Mouse (Mus musculus): Measurements from ENCODE around the gene Brip1. TPM values are rescaled to one million over a fixed set of nuclear protein-coding genes. Genes with fewer than 3 reads are reported as not detected.

The Brip1 gene
- 5.0 and 5.1 TPM in 2 replicates for polyA plus RNA-seq (2015; fragmentation: Nextera tagmentation; extraction: Ambion mirVana)

- peak within 1 kb of the TSS; percentile 93 for H3K9ac ChIP-seq
- ATAC-seq (ENCODE audit: extremely low read depth, insufficient number of reproducible peaks, low FRiP score, low TSS enrichment): peak; percentile 93
- H3K4me2 ChIP-seq: peak within 1 kb of the TSS; percentile 79
- H3K36me3 ChIP-seq: peaks cover 53% of the 10 kb centered on the region
- peak within 1 kb of the TSS; percentile 94 for H3K4me3 ChIP-seq
- under 1% methylated on average over 60 of the region's 60 CpGs for WGBS
- H3K9me3 ChIP-seq: no peaks in the 10 kb centered on the region
- peaks cover 20% of the 10 kb centered on the region for H3K4me1 ChIP-seq
- H3K27ac ChIP-seq (replicated peaks): peak within 1 kb of the TSS; percentile 88
- H3K27me3 ChIP-seq (replicated peaks): no peaks in the 10 kb centered on the region
Observed at GRCm38 (mm10) chr11:86201037-86201786, at the start of gene Brip1. Gene Brip1, minus strand, starts transcription at chr11:86201193.

GRCm38 (mm10) chr11:86232446-86232845 is 31.5 kb upstream of the Brip1 start:
- Histone ChIP-seq H3K27me3 (replicated peaks) (no peaks in the 10 kb centered on the region), H3K9ac (no peak overlapping the region), H3K4me2 (no peak overlapping the region), H3K4me1 (no peaks in the 10 kb centered on the region), H3K4me3 (no peak overlapping the region), H3K27ac (replicated peaks) (no peak overlapping the region), H3K9me3 (no peaks in the 10 kb centered on the region), H3K36me3 (peaks cover 75% of the 10 kb centered on the region)
- no peak for ATAC-seq (ENCODE audit: extremely low read depth, insufficient number of reproducible peaks, low FRiP score, low TSS enrichment)
- WGBS: 88% methylated on average over 4 of the region's 4 CpGs

GRCm38 (mm10) chr11:86231781-86232350 is 30.9 kb upstream of the Brip1 start:
- Histone ChIP-seq H3K9me3 (no peaks in the 10 kb centered on the region), H3K4me3 (no peak overlapping the region), H3K4me2 (no peak overlapping the region), H3K36me3 (peaks cover 80% of the 10 kb centered on the region), H3K4me1 (no peaks in the 10 kb centered on the region), H3K27me3 (replicated peaks) (no peaks in the 10 kb centered on the region), H3K27ac (replicated peaks) (no peak overlapping the region), H3K9ac (no peak overlapping the region)
- 92% methylated on average over 13 of the region's 13 CpGs for WGBS
- ATAC-seq (ENCODE audit: extremely low read depth, insufficient number of reproducible peaks, low FRiP score, low TSS enrichment): no peak

- H3K4me3 ChIP-seq: no peak overlapping the region
- H3K4me2 ChIP-seq: no peak overlapping the region
- H3K36me3 ChIP-seq: peaks cover 84% of the 10 kb centered on the region
- no peaks in the 10 kb centered on the region for H3K4me1 ChIP-seq
- no peaks in the 10 kb centered on the region for H3K9me3 ChIP-seq
- ATAC-seq (ENCODE audit: extremely low read depth, insufficient number of reproducible peaks, low FRiP score, low TSS enrichment): no peak
- no peak overlapping the region for H3K9ac ChIP-seq
- no peaks in the 10 kb centered on the region for H3K27me3 ChIP-seq (replicated peaks)
- 81% methylated on average over 8 of the region's 8 CpGs for WGBS
- H3K27ac ChIP-seq (replicated peaks): no peak overlapping the region
Observed at GRCm38 (mm10) chr11:86226646-86227180, 25.7 kb upstream of the Brip1 start.

- Histone ChIP-seq H3K36me3 (peaks cover 82% of the 10 kb centered on the region), H3K9ac (no peak overlapping the region)
Observed at GRCm38 (mm10) chr11:86225761-86226160, 24.8 kb upstream of the Brip1 start.

GRCm38 (mm10) chr11:86211803-86212202 is 10.8 kb upstream of the Brip1 start:
- Histone ChIP-seq H3K9me3 (no peaks in the 10 kb centered on the region), H3K4me3 (no peak overlapping the region), H3K27ac (replicated peaks) (no peak overlapping the region), H3K4me1 (no peaks in the 10 kb centered on the region), H3K36me3 (peaks cover 80% of the 10 kb centered on the region), H3K4me2 (no peak overlapping the region), H3K27me3 (replicated peaks) (no peaks in the 10 kb centered on the region), H3K9ac (no peak overlapping the region)
- no peak for ATAC-seq (ENCODE audit: extremely low read depth, insufficient number of reproducible peaks, low FRiP score, low TSS enrichment)
- 93% methylated on average over 1 of the region's 1 CpGs for WGBS

More at GRCm38 (mm10) chr11:86225761-86226160, 24.8 kb upstream of the Brip1 start:
- H3K4me1 ChIP-seq: no peaks in the 10 kb centered on the region
- 85% methylated on average over 4 of the region's 4 CpGs for WGBS
- no peaks in the 10 kb centered on the region for H3K27me3 ChIP-seq (replicated peaks)
- H3K9me3 ChIP-seq: no peaks in the 10 kb centered on the region
- H3K27ac ChIP-seq (replicated peaks): no peak overlapping the region
- no peak overlapping the region for H3K4me2 ChIP-seq
- no peak overlapping the region for H3K4me3 ChIP-seq
- no peak for ATAC-seq (ENCODE audit: extremely low read depth, insufficient number of reproducible peaks, low FRiP score, low TSS enrichment)

- peaks cover 83% of the 10 kb centered on the region for H3K36me3 ChIP-seq
- H3K27ac ChIP-seq (replicated peaks): no peak overlapping the region
- 93% methylated on average over 2 of the region's 2 CpGs for WGBS
Observed at GRCm38 (mm10) chr11:86209123-86209522, 8.1 kb upstream of the Brip1 start.

GRCm38 (mm10) chr11:86205876-86206275 is 4.9 kb upstream of the Brip1 start:
- no peak for ATAC-seq (ENCODE audit: extremely low read depth, insufficient number of reproducible peaks, low FRiP score, low TSS enrichment)
- H3K4me1 ChIP-seq: peaks cover 10% of the 10 kb centered on the region
- no peak overlapping the region for H3K4me3 ChIP-seq
- H3K36me3 ChIP-seq: peaks cover 75% of the 10 kb centered on the region
- WGBS: 93% methylated on average over 4 of the region's 4 CpGs
- no peak overlapping the region for H3K9ac ChIP-seq
- H3K9me3 ChIP-seq: no peaks in the 10 kb centered on the region
- no peak overlapping the region for H3K4me2 ChIP-seq
- no peak overlapping the region for H3K27ac ChIP-seq (replicated peaks)
- H3K27me3 ChIP-seq (replicated peaks): no peaks in the 10 kb centered on the region

More at GRCm38 (mm10) chr11:86209123-86209522, 8.1 kb upstream of the Brip1 start:
- no peaks in the 10 kb centered on the region for H3K4me1 ChIP-seq
- no peaks in the 10 kb centered on the region for H3K27me3 ChIP-seq (replicated peaks)
- no peak for ATAC-seq (ENCODE audit: extremely low read depth, insufficient number of reproducible peaks, low FRiP score, low TSS enrichment)
- H3K4me3 ChIP-seq: no peak overlapping the region
- no peak overlapping the region for H3K4me2 ChIP-seq
- no peaks in the 10 kb centered on the region for H3K9me3 ChIP-seq
- H3K9ac ChIP-seq: no peak overlapping the region

GRCm38 (mm10) chr11:86205031-86205430 is 4.0 kb upstream of the Brip1 start:
- peaks cover 15% of the 10 kb centered on the region for H3K4me1 ChIP-seq
- no peak for ATAC-seq (ENCODE audit: extremely low read depth, insufficient number of reproducible peaks, low FRiP score, low TSS enrichment)
- WGBS: 95% methylated on average over 5 of the region's 5 CpGs
- H3K4me3 ChIP-seq: no peak overlapping the region
- no peak overlapping the region for H3K27ac ChIP-seq (replicated peaks)
- no peak overlapping the region for H3K9ac ChIP-seq
- H3K27me3 ChIP-seq (replicated peaks): no peaks in the 10 kb centered on the region
- H3K4me2 ChIP-seq: no peak overlapping the region
- H3K9me3 ChIP-seq: no peaks in the 10 kb centered on the region
- peaks cover 72% of the 10 kb centered on the region for H3K36me3 ChIP-seq

GRCm38 (mm10) chr11:86201901-86202675 is 1.1 kb upstream of the Brip1 start:
- Histone ChIP-seq H3K9ac (peak overlapping the region; percentile 93), H3K4me2 (peak overlapping the region; percentile 79), H3K4me3 (peak overlapping the region; percentile 94), H3K9me3 (no peaks in the 10 kb centered on the region), H3K27ac (replicated peaks) (peak overlapping the region; percentile 88), H3K4me1 (peaks cover 20% of the 10 kb centered on the region), H3K36me3 (peaks cover 57% of the 10 kb centered on the region), H3K27me3 (replicated peaks) (no peaks in the 10 kb centered on the region)
- 35% methylated on average over 16 of the region's 16 CpGs for whole genome bisulfite sequencing
- no peak for ATAC-seq (ENCODE audit: extremely low read depth, insufficient number of reproducible peaks, low FRiP score, low TSS enrichment)

- peak overlapping the region; percentile 84 for H3K9ac ChIP-seq
- peak overlapping the region; percentile 79 for H3K4me2 ChIP-seq
- H3K4me3 ChIP-seq: peak overlapping the region; percentile 94
- peak overlapping the region; percentile 85 for H3K27ac ChIP-seq (replicated peaks)
- peaks cover 46% of the 10 kb centered on the region for H3K36me3 ChIP-seq
- under 1% methylated on average over 21 of the region's 21 CpGs for WGBS
- no peaks in the 10 kb centered on the region for H3K27me3 ChIP-seq (replicated peaks)
- no peaks in the 10 kb centered on the region for H3K9me3 ChIP-seq
- peak; percentile 38; the same call in 1 of the 2 replicates for ATAC-seq (ENCODE audit: extremely low read depth, insufficient number of reproducible peaks, low FRiP score, low TSS enrichment)
- H3K4me1 ChIP-seq: peaks cover 20% of the 10 kb centered on the region
Observed at GRCm38 (mm10) chr11:86200460-86201021, 452 bp downstream of the Brip1 start.

All from heart, embryonic 13.5 days (tissue).